Mouse (Mus musculus): ENCODE measurements around the gene Ubash3a. TPM values are rescaled to one million over a fixed set of nuclear protein-coding genes. Genes with fewer than 3 reads are reported as not detected.

Gene Ubash3a
- polyA plus RNA-seq, 1 experiment from 2014 or later = not detected

- H3K36me3 ChIP-seq = no peaks in the 10 kb centered on the region
- no peaks in the 10 kb centered on the region for H3K9me3 ChIP-seq
- WGBS = 68% methylated on average over 7 of the region's 7 CpGs
- H3K27ac ChIP-seq (replicated peaks) = no peak overlapping the region
- H3K9ac ChIP-seq = no peak overlapping the region
- ATAC-seq (ENCODE audit: low read depth) = no peak
- H3K4me1 ChIP-seq (replicated peaks) = no peaks in the 10 kb centered on the region
- H3K27me3 ChIP-seq = no peaks in the 10 kb centered on the region
- H3K4me2 ChIP-seq = no peak overlapping the region
- no peak overlapping the region for H3K4me3 ChIP-seq
Measured at GRCm38 (mm10) chr17:31223835-31224234, 16.2 kb downstream of the Ubash3a start.

- Histone ChIP-seq H3K36me3 (no peaks in the 10 kb centered on the region), H3K9ac (no peak overlapping the region), H3K9me3 (no peaks in the 10 kb centered on the region), H3K27ac (replicated peaks) (no peak overlapping the region), H3K4me1 (replicated peaks) (no peaks in the 10 kb centered on the region), H3K4me3 (no peak overlapping the region), H3K27me3 (no peaks in the 10 kb centered on the region), H3K4me2 (no peak overlapping the region)
- ATAC-seq (ENCODE audit: low read depth) = no peak
- WGBS = 80% methylated on average over 8 of the region's 8 CpGs
Measured at GRCm38 (mm10) chr17:31224591-31224990, 16.9 kb downstream of the Ubash3a start.

- 80% methylated on average over 3 of the region's 3 CpGs for WGBS
- Histone ChIP-seq H3K9me3 (no peaks in the 10 kb centered on the region), H3K4me1 (replicated peaks) (no peaks in the 10 kb centered on the region; the same call in 1 of the 2 replicates), H3K27ac (replicated peaks) (no peak overlapping the region), H3K27me3 (no peaks in the 10 kb centered on the region), H3K36me3 (no peaks in the 10 kb centered on the region), H3K4me2 (no peak overlapping the region), H3K4me3 (no peak overlapping the region), H3K9ac (no peak overlapping the region)
- ATAC-seq (ENCODE audit: low read depth) = no peak
Measured at GRCm38 (mm10) chr17:31226368-31226767, 18.7 kb downstream of the Ubash3a start.

- no peaks in the 10 kb centered on the region for H3K27me3 ChIP-seq
- H3K9ac ChIP-seq = no peak overlapping the region
- H3K4me2 ChIP-seq = no peak overlapping the region
- H3K4me1 ChIP-seq (replicated peaks) = peaks cover 6% of the 10 kb centered on the region; the same call in 1 of the 2 replicates
- WGBS = 85% methylated on average over 7 of the region's 7 CpGs
- H3K4me3 ChIP-seq = no peak overlapping the region
- H3K36me3 ChIP-seq = no peaks in the 10 kb centered on the region
- H3K9me3 ChIP-seq = no peaks in the 10 kb centered on the region
- no peak overlapping the region for H3K27ac ChIP-seq (replicated peaks)
- ATAC-seq (ENCODE audit: low read depth) = no peak
Measured at GRCm38 (mm10) chr17:31226931-31227330, 19.3 kb downstream of the Ubash3a start.

- Histone ChIP-seq H3K27ac (replicated peaks) (peak overlapping the region; percentile 29; the same call in 1 of the 2 replicates), H3K36me3 (no peaks in the 10 kb centered on the region), H3K4me2 (no peak overlapping the region), H3K9me3 (no peaks in the 10 kb centered on the region), H3K27me3 (no peaks in the 10 kb centered on the region), H3K4me1 (replicated peaks) (peaks cover 11% of the 10 kb centered on the region; the same call in 1 of the 2 replicates), H3K4me3 (no peak overlapping the region), H3K9ac (no peak overlapping the region)
- WGBS = 61% methylated on average over 6 of the region's 6 CpGs
- ATAC-seq (ENCODE audit: low read depth) = no peak
Measured at GRCm38 (mm10) chr17:31231780-31232179, 24.1 kb downstream of the Ubash3a start.

- Histone ChIP-seq H3K4me3 (no peak overlapping the region), H3K9me3 (no peaks in the 10 kb centered on the region), H3K27me3 (no peaks in the 10 kb centered on the region), H3K36me3 (no peaks in the 10 kb centered on the region), H3K9ac (no peak overlapping the region), H3K4me1 (replicated peaks) (peaks cover 11% of the 10 kb centered on the region; the same call in 1 of the 2 replicates), H3K27ac (replicated peaks) (peak overlapping the region; percentile 29; the same call in 1 of the 2 replicates), H3K4me2 (no peak overlapping the region)
- no peak for ATAC-seq (ENCODE audit: low read depth)
- WGBS = 33% methylated on average over 8 of the region's 8 CpGs
Measured at GRCm38 (mm10) chr17:31232251-31233010, 24.8 kb downstream of the Ubash3a start.

- ATAC-seq (ENCODE audit: low read depth) = no peak
- Histone ChIP-seq H3K36me3 (no peaks in the 10 kb centered on the region), H3K4me2 (no peak overlapping the region), H3K4me3 (no peak overlapping the region), H3K9me3 (no peaks in the 10 kb centered on the region), H3K27me3 (no peaks in the 10 kb centered on the region), H3K9ac (no peak overlapping the region), H3K4me1 (replicated peaks) (peaks cover 11% of the 10 kb centered on the region; the same call in 1 of the 2 replicates), H3K27ac (replicated peaks) (no peak overlapping the region)
- WGBS = 90% methylated on average over 1 of the region's 1 CpGs
Measured at GRCm38 (mm10) chr17:31235915-31236314, 28.2 kb downstream of the Ubash3a start.

GRCm38 (mm10) chr17:31238234-31239020, 30.8 kb downstream of the Ubash3a start:
- H3K36me3 ChIP-seq = no peaks in the 10 kb centered on the region
- H3K27me3 ChIP-seq = no peaks in the 10 kb centered on the region
- no peaks in the 10 kb centered on the region for H3K4me1 ChIP-seq (replicated peaks)
- H3K27ac ChIP-seq (replicated peaks) = no peak overlapping the region
- H3K9ac ChIP-seq = no peak overlapping the region
- H3K4me2 ChIP-seq = no peak overlapping the region
- no peak for ATAC-seq (ENCODE audit: low read depth)
- H3K4me3 ChIP-seq = no peak overlapping the region
- 86% methylated on average over 7 of the region's 7 CpGs for WGBS
- no peaks in the 10 kb centered on the region for H3K9me3 ChIP-seq

GRCm38 (mm10) chr17:31241156-31241555, 33.5 kb downstream of the Ubash3a start:
- WGBS = 88% methylated on average over 8 of the region's 8 CpGs
- ATAC-seq (ENCODE audit: low read depth) = no peak

GRCm38 (mm10) chr17:31242764-31243163, 35.1 kb downstream of the Ubash3a start:
- H3K4me1 ChIP-seq (replicated peaks) = no peaks in the 10 kb centered on the region
- no peak overlapping the region for H3K27ac ChIP-seq (replicated peaks)
- WGBS = 8% methylated on average over 1 of the region's 1 CpGs
- no peak overlapping the region for H3K4me2 ChIP-seq
- H3K4me3 ChIP-seq = no peak overlapping the region
- no peak overlapping the region for H3K9ac ChIP-seq
- H3K27me3 ChIP-seq = no peaks in the 10 kb centered on the region
- no peaks in the 10 kb centered on the region for H3K36me3 ChIP-seq
- ATAC-seq (ENCODE audit: low read depth) = no peak
- no peaks in the 10 kb centered on the region for H3K9me3 ChIP-seq

More at GRCm38 (mm10) chr17:31241156-31241555, 33.5 kb downstream of the Ubash3a start:
- Histone ChIP-seq H3K36me3 (no peaks in the 10 kb centered on the region), H3K27me3 (no peaks in the 10 kb centered on the region), H3K4me2 (no peak overlapping the region), H3K4me3 (no peak overlapping the region), H3K9ac (no peak overlapping the region), H3K9me3 (no peaks in the 10 kb centered on the region), H3K4me1 (replicated peaks) (no peaks in the 10 kb centered on the region), H3K27ac (replicated peaks) (no peak overlapping the region)

GRCm38 (mm10) chr17:31245321-31245720, 37.6 kb downstream of the Ubash3a start:
- Histone ChIP-seq H3K9ac (no peak overlapping the region), H3K9me3 (no peaks in the 10 kb centered on the region), H3K4me3 (no peak overlapping the region), H3K4me2 (no peak overlapping the region), H3K27ac (replicated peaks) (no peak overlapping the region), H3K27me3 (no peaks in the 10 kb centered on the region), H3K36me3 (no peaks in the 10 kb centered on the region), H3K4me1 (replicated peaks) (no peaks in the 10 kb centered on the region)
- no peak for ATAC-seq (ENCODE audit: low read depth)
- 82% methylated on average over 5 of the region's 5 CpGs for WGBS

- H3K4me1 ChIP-seq (replicated peaks) = no peaks in the 10 kb centered on the region
- no peaks in the 10 kb centered on the region for H3K27me3 ChIP-seq
- ATAC-seq (ENCODE audit: low read depth) = no peak
- H3K4me2 ChIP-seq = no peak overlapping the region
- H3K27ac ChIP-seq (replicated peaks) = no peak overlapping the region
- WGBS = 31% methylated on average over 5 of the region's 5 CpGs
- no peak overlapping the region for H3K4me3 ChIP-seq
- no peak overlapping the region for H3K9ac ChIP-seq
- no peaks in the 10 kb centered on the region for H3K9me3 ChIP-seq
- H3K36me3 ChIP-seq = no peaks in the 10 kb centered on the region
Measured at GRCm38 (mm10) chr17:31247144-31247543, 39.5 kb downstream of the Ubash3a start.

Data from neural tube, embryonic 13.5 days (tissue).